Mouse (Mus musculus) E14TG2a.4 (cell line): ENCODE data around the gene Plscr1.

Source experiments
- CTCF ChIP-seq: conservative IDR thresholded peaks from 2 replicates; pipeline ENCODE4 v1.5.1; 2014; ENCODE audit warnings: low read length
- NANOG ChIP-seq: IDR thresholded peaks from 2 replicates; pipeline ENCODE4 v1.6.1; 2014; ENCODE audit warnings: borderline replicate concordance, low read length, mixed read lengths
- POU5F1 ChIP-seq: IDR thresholded peaks from 2 replicates; pipeline ENCODE4 v1.6.1; 2014; ENCODE audit warnings: low read length, borderline replicate concordance

- no peak for TF ChIP-seq CTCF
- no peak for TF ChIP-seq POU5F1
- no peak for TF ChIP-seq NANOG
Measured at GRCm38 (mm10) chr9:92267732-92268131, 18.2 kb downstream of the Plscr1 start.
